Mouse (Mus musculus): ENCODE results near the gene Dhx58. TPM values are rescaled to one million over a fixed set of nuclear protein-coding genes. Genes with fewer than 3 reads are reported as not detected.

Gene Dhx58
- polyA plus RNA-seq, 1 experiment, result 0.40 TPM

GRCm38 (mm10) chr11:100748620-100749019, 44.5 kb upstream of the Dhx58 start:
- Histone ChIP-seq H3K79me2 (ENCODE audit: control insufficient read depth, insufficient read depth) (no peaks in the 10 kb centered on the region), H3K4me3 (no peak overlapping the region), H3K36me3 (ENCODE audit: control insufficient read depth, insufficient read depth) (no peaks in the 10 kb centered on the region), H3ac (ENCODE audit: control insufficient read depth, insufficient read length) (no peak overlapping the region), H3K27me3 (ENCODE audit: control insufficient read depth, insufficient read depth, insufficient read length) (peaks cover 69% of the 10 kb centered on the region), H3K4me2 (ENCODE audit: low read depth) (no peak overlapping the region)
- no peak for TF ChIP-seq TCF3 (IDR thresholded peaks at IDR 0.05; ENCODE audit: insufficient read length, low read depth)
- no peak for TF ChIP-seq TCF12 (IDR thresholded peaks at IDR 0.05; ENCODE audit: insufficient read depth, poor library complexity, severe bottlenecking)
- TF ChIP-seq SRF (IDR thresholded peaks at IDR 0.05; ENCODE audit: control insufficient read depth, insufficient read length, low read depth), result no peak
- TF ChIP-seq MYOD1 (IDR thresholded peaks at IDR 0.05; ENCODE audit: control insufficient read depth in 1 of 3, insufficient read length in 2 of 3, low read depth in 2 of 3), result no peak
- TF ChIP-seq E2F4 (IDR thresholded peaks at IDR 0.05; ENCODE audit: insufficient read depth), result no peak
- no peak for TF ChIP-seq REST (IDR thresholded peaks at IDR 0.05; ENCODE audit: insufficient read depth, insufficient read length)
- TF ChIP-seq USF1 (IDR thresholded peaks at IDR 0.05; ENCODE audit: low read depth), result no peak
- TF ChIP-seq MAX (IDR thresholded peaks at IDR 0.05; ENCODE audit: low read depth), result no peak
- no peak for TF ChIP-seq POLR2A (IDR thresholded peaks at IDR 0.05; ENCODE audit: insufficient read length, low read depth)
- TF ChIP-seq POLR2AphosphoS2 (IDR thresholded peaks at IDR 0.05; ENCODE audit: insufficient read length, low read depth), result no peak
- TF ChIP-seq CEBPB (IDR thresholded peaks at IDR 0.05; ENCODE audit: insufficient read depth, poor library complexity, severe bottlenecking), result no peak
- no peak for TF ChIP-seq MYOG (IDR thresholded peaks at IDR 0.05; ENCODE audit: control insufficient read depth in 1 of 3, insufficient read depth in 1 of 3, insufficient read length in 2 of 3, low read depth in 2 of 3)

DNA sequence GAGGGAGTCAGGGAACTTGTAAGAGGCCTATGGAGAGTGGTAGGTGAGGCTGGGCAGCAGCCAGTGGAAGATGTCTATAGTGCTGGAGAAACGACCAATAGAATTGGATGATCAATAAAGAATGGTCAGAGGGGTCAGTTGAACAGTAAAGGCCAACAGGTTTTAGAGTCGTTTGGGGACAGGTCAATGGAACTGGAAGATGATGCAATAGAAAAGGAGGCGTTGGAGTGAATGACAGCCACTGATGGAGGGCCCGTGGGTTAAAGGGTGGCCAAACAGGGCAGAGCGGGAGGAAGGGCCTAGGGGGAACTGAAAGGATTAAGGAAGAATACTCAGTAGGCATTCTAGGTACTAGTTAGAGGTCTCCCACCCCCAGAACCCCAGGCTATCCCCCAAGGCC, 43.0 kb upstream of the Dhx58 start:
- Histone ChIP-seq H3ac (ENCODE audit: control insufficient read depth, insufficient read length) (no peak overlapping the region), H3K27me3 (ENCODE audit: control insufficient read depth, insufficient read depth, insufficient read length) (peaks cover 55% of the 10 kb centered on the region), H3K79me2 (ENCODE audit: control insufficient read depth, insufficient read depth) (no peaks in the 10 kb centered on the region), H3K4me3 (no peak overlapping the region), H3K36me3 (ENCODE audit: control insufficient read depth, insufficient read depth) (no peaks in the 10 kb centered on the region), H3K4me2 (ENCODE audit: low read depth) (no peak overlapping the region)
- TF ChIP-seq TCF12 (IDR thresholded peaks at IDR 0.05; ENCODE audit: insufficient read depth, poor library complexity, severe bottlenecking) (no peak), TCF3 (IDR thresholded peaks at IDR 0.05; ENCODE audit: insufficient read length, low read depth) (no peak), POLR2AphosphoS2 (IDR thresholded peaks at IDR 0.05; ENCODE audit: insufficient read length, low read depth) (no peak), POLR2A (IDR thresholded peaks at IDR 0.05; ENCODE audit: insufficient read length, low read depth) (no peak), MYOD1 (IDR thresholded peaks at IDR 0.05; ENCODE audit: control insufficient read depth in 1 of 3, insufficient read length in 2 of 3, low read depth in 2 of 3) (no peak), USF1 (IDR thresholded peaks at IDR 0.05; ENCODE audit: low read depth) (no peak), SRF (IDR thresholded peaks at IDR 0.05; ENCODE audit: control insufficient read depth, insufficient read length, low read depth) (no peak), E2F4 (IDR thresholded peaks at IDR 0.05; ENCODE audit: insufficient read depth) (no peak), MYOG (IDR thresholded peaks at IDR 0.05; ENCODE audit: control insufficient read depth in 1 of 3, insufficient read depth in 1 of 3, insufficient read length in 2 of 3, low read depth in 2 of 3) (no peak), MAX (IDR thresholded peaks at IDR 0.05; ENCODE audit: low read depth) (no peak), REST (IDR thresholded peaks at IDR 0.05; ENCODE audit: insufficient read depth, insufficient read length) (no peak), CEBPB (IDR thresholded peaks at IDR 0.05; ENCODE audit: insufficient read depth, poor library complexity, severe bottlenecking) (no peak)

- peaks cover 50% of the 10 kb centered on the region for H3K27me3 ChIP-seq (ENCODE audit: control insufficient read depth, insufficient read depth, insufficient read length)
- H3K79me2 ChIP-seq (ENCODE audit: control insufficient read depth, insufficient read depth), result no peaks in the 10 kb centered on the region
- no peak overlapping the region for H3K4me2 ChIP-seq (ENCODE audit: low read depth)
- no peaks in the 10 kb centered on the region for H3K36me3 ChIP-seq (ENCODE audit: control insufficient read depth, insufficient read depth)
- H3ac ChIP-seq (ENCODE audit: control insufficient read depth, insufficient read length), result no peak overlapping the region
- H3K4me3 ChIP-seq, result no peak overlapping the region
- TF ChIP-seq MYOG (IDR thresholded peaks at IDR 0.05; ENCODE audit: control insufficient read depth in 1 of 3, insufficient read depth in 1 of 3, insufficient read length in 2 of 3, low read depth in 2 of 3), result peak in 1 of 3 experiments; percentile 18
- no peak for TF ChIP-seq POLR2A (IDR thresholded peaks at IDR 0.05; ENCODE audit: insufficient read length, low read depth)
These were observed 42.5 kb upstream of the Dhx58 start for GRCm38 (mm10) chr11:100746546-100746945.

DNA sequence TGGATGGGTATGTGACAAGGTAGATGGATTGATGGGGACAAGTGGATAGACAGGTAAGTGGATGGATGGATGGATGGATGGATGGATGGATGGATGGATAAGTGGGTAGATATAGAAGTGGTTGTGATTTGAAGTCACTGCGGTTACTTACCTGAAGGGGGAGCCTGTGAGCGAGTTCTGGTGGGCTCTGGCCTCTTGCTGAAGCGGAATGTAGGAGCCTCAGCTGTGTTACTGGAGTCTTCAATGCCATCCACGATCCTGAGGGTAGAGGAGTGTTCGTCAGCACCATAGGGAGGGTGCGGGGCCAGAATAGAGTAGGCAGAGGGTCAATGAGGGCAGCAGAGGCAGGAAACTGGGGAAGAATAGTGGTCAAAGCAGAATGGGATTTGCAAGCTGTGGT, 41.0 kb upstream of the Dhx58 start:
- H3K79me2 ChIP-seq (ENCODE audit: control insufficient read depth, insufficient read depth), result no peaks in the 10 kb centered on the region
- no peaks in the 10 kb centered on the region for H3K36me3 ChIP-seq (ENCODE audit: control insufficient read depth, insufficient read depth)
- no peak overlapping the region for H3K4me3 ChIP-seq
- H3K4me2 ChIP-seq (ENCODE audit: low read depth), result no peak overlapping the region
- no peak overlapping the region for H3ac ChIP-seq (ENCODE audit: control insufficient read depth, insufficient read length)
- H3K27me3 ChIP-seq (ENCODE audit: control insufficient read depth, insufficient read depth, insufficient read length), result peaks cover 36% of the 10 kb centered on the region
- TF ChIP-seq MAX (IDR thresholded peaks at IDR 0.05; ENCODE audit: low read depth) (no peak), MYOG (IDR thresholded peaks at IDR 0.05; ENCODE audit: control insufficient read depth in 1 of 3, insufficient read depth in 1 of 3, insufficient read length in 2 of 3, low read depth in 2 of 3) (no peak), CEBPB (IDR thresholded peaks at IDR 0.05; ENCODE audit: insufficient read depth, poor library complexity, severe bottlenecking) (no peak), TCF12 (IDR thresholded peaks at IDR 0.05; ENCODE audit: insufficient read depth, poor library complexity, severe bottlenecking) (no peak), USF1 (IDR thresholded peaks at IDR 0.05; ENCODE audit: low read depth) (no peak), POLR2AphosphoS2 (IDR thresholded peaks at IDR 0.05; ENCODE audit: insufficient read length, low read depth) (no peak), REST (IDR thresholded peaks at IDR 0.05; ENCODE audit: insufficient read depth, insufficient read length) (no peak), MYOD1 (IDR thresholded peaks at IDR 0.05; ENCODE audit: control insufficient read depth in 1 of 3, insufficient read length in 2 of 3, low read depth in 2 of 3) (no peak), E2F4 (IDR thresholded peaks at IDR 0.05; ENCODE audit: insufficient read depth) (no peak), SRF (IDR thresholded peaks at IDR 0.05; ENCODE audit: control insufficient read depth, insufficient read length, low read depth) (no peak), POLR2A (IDR thresholded peaks at IDR 0.05; ENCODE audit: insufficient read length, low read depth) (no peak), TCF3 (IDR thresholded peaks at IDR 0.05; ENCODE audit: insufficient read length, low read depth) (no peak)

DNA sequence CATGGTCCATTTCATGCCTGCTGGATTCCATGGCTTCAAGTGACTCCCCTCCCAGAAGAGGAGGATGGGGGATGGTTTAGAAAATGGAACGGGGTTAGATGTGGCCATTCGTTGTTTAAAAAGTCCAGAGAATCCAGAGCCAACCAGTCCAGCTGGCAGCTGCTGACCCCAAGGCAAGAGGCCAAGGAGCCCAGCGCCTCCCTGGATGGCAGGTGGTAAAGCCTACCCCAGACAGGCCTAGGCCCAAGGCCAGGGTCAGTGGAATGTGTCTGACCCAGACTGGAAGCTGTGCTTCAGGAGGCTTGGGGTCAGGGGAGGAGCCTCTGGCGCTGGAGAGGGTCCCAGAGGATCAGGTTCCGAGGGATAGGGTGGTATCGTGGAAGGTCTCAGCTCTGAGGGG, 37.3 kb upstream of the Dhx58 start:
- H3ac ChIP-seq (ENCODE audit: control insufficient read depth, insufficient read length), result no peak overlapping the region
- TF ChIP-seq POLR2A (IDR thresholded peaks at IDR 0.05; ENCODE audit: insufficient read length, low read depth) (no peak), POLR2AphosphoS2 (IDR thresholded peaks at IDR 0.05; ENCODE audit: insufficient read length, low read depth) (no peak), E2F4 (IDR thresholded peaks at IDR 0.05; ENCODE audit: insufficient read depth) (no peak), MYOD1 (IDR thresholded peaks at IDR 0.05; ENCODE audit: control insufficient read depth in 1 of 3, insufficient read length in 2 of 3, low read depth in 2 of 3) (peak; percentile 64 to 96 (median 95)), MYOG (IDR thresholded peaks at IDR 0.05; ENCODE audit: control insufficient read depth in 1 of 3, insufficient read depth in 1 of 3, insufficient read length in 2 of 3, low read depth in 2 of 3) (peak; percentile 62 to 98 (median 95)), TCF3 (IDR thresholded peaks at IDR 0.05; ENCODE audit: insufficient read length, low read depth) (peak; percentile 73), USF1 (IDR thresholded peaks at IDR 0.05; ENCODE audit: low read depth) (no peak), TCF12 (IDR thresholded peaks at IDR 0.05; ENCODE audit: insufficient read depth, poor library complexity, severe bottlenecking) (peak; percentile 59), SRF (IDR thresholded peaks at IDR 0.05; ENCODE audit: control insufficient read depth, insufficient read length, low read depth) (no peak), MAX (IDR thresholded peaks at IDR 0.05; ENCODE audit: low read depth) (no peak)
- H3K4me3 ChIP-seq, result no peak overlapping the region
- H3K79me2 ChIP-seq (ENCODE audit: control insufficient read depth, insufficient read depth), result peaks cover 17% of the 10 kb centered on the region
- peaks cover 11% of the 10 kb centered on the region for H3K27me3 ChIP-seq (ENCODE audit: control insufficient read depth, insufficient read depth, insufficient read length)
- no peak overlapping the region for H3K4me2 ChIP-seq (ENCODE audit: low read depth)
- H3K36me3 ChIP-seq (ENCODE audit: control insufficient read depth, insufficient read depth), result peaks cover 3% of the 10 kb centered on the region
